Mouse (Mus musculus): ENCODE data around the gene Gm20662.
A peak's percentile ranks its signal among the peaks of the same experiment; 100 is the strongest.

Gene Gm20662

GRCm38 (mm10) chr9:108054331-108055040, 58.3 kb downstream of the Gm20662 start:
- DNase-seq: no peak

- DNase-seq: no peak
These were observed 58.9 kb downstream of the Gm20662 start for GRCm38 (mm10) chr9:108055061-108055460.

GRCm38 (mm10) chr9:108055661-108056237, 59.6 kb downstream of the Gm20662 start:
- no peak for DNase-seq

- no peak for DNase-seq
These were observed 60.5 kb downstream of the Gm20662 start for GRCm38 (mm10) chr9:108056361-108057261.

- DNase-seq: no peak
These were observed 61.1 kb downstream of the Gm20662 start for GRCm38 (mm10) chr9:108057262-108057562.

GRCm38 (mm10) chr9:108058291-108058690, 62.1 kb downstream of the Gm20662 start:
- DNase-seq: no peak

GRCm38 (mm10) chr9:108062142-108062541, 66.0 kb downstream of the Gm20662 start:
- DNase-seq: no peak

- DNase-seq: no peak
These were observed 67.2 kb downstream of the Gm20662 start for GRCm38 (mm10) chr9:108063361-108063760.

- DNase-seq: peak; percentile 68 to 80
These were observed 69.4 kb downstream of the Gm20662 start for GRCm38 (mm10) chr9:108065491-108066011.

GRCm38 (mm10) chr9:108067199-108067598, 71.0 kb downstream of the Gm20662 start:
- DNase-seq: no peak

GRCm38 (mm10) chr9:108067900-108068299, 71.8 kb downstream of the Gm20662 start:
- peak; percentile 80 to 91 for DNase-seq

GRCm38 (mm10) chr9:108069007-108069406, 72.9 kb downstream of the Gm20662 start:
- DNase-seq: no peak

GRCm38 (mm10) chr9:108069529-108069928, 73.4 kb downstream of the Gm20662 start:
- no peak for DNase-seq

GRCm38 (mm10) chr9:108071801-108072200, 75.7 kb downstream of the Gm20662 start:
- DNase-seq: no peak

- no peak for DNase-seq
These were observed 76.4 kb downstream of the Gm20662 start for GRCm38 (mm10) chr9:108072481-108072924.

- DNase-seq: no peak
These were observed 77.2 kb downstream of the Gm20662 start for GRCm38 (mm10) chr9:108073141-108073930.

GRCm38 (mm10) chr9:108080168-108080567, 84.0 kb downstream of the Gm20662 start, which contains the start of gene Mst1:
Gene Mst1 (plus strand): TSS chr9:108080436.
- no peak for DNase-seq

- peak in 1 of 2 experiments; percentile 57 for DNase-seq
These were observed 86.4 kb downstream of the Gm20662 start for GRCm38 (mm10) chr9:108082549-108082948.

GRCm38 (mm10) chr9:108082988-108083431, 86.9 kb downstream of the Gm20662 start, which contains the start of gene Rnf123:
Gene Rnf123 (minus strand): TSS chr9:108083346.
- DNase-seq: no peak

GRCm38 (mm10) chr9:108083561-108083960, 87.4 kb downstream of the Gm20662 start:
- DNase-seq: no peak

GRCm38 (mm10) chr9:108085261-108085660, 89.1 kb downstream of the Gm20662 start:
- DNase-seq: peak; percentile 62 to 69

- DNase-seq: peak; percentile 72 to 83
These were observed 94.5 kb downstream of the Gm20662 start for GRCm38 (mm10) chr9:108090611-108091120.
